Comparison of ENCODE assay signal across 26 mouse cellular contexts in the genomic region with DNA sequence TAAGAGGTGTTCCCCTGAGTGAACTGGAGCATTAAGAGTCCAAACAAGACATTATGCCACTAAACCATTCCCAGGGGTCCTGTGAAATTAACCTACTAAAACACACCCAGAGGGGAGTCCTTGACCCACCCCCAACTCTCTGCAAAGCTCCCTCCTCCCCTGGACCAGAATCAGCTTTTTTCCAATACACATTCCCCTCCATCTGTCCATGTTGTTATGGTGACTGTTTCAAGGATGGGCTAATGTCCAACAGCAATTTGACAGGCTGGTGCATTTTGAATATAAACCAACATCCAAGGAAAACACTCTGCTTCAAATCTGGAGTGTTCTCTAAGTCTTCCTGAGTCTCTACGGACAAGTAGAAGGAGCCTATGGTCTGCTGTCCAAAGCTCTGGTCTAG.
DNase-seq lines count a peak whose midpoint lies in the region; ATAC-seq and TF ChIP-seq lines count a peak whose summit lies in the region.
"Had no signal": no experiment of that assay in that cellular context is flagged by ENCODE, and none has a peak within 500 bp of the region (broad histone marks: within the 10 kb centered on the region; RNA-seq: fewer than 3 reads in every experiment).

No protein-coding gene starts in this region.

- no peaks in the 10 kb centered on the region for H3K9me3 ChIP-seq in forebrain, embryonic 13.5 days (replicated peaks)
- H3K9me3 ChIP-seq in forebrain, embryonic 10.5 days: no peaks in the 10 kb centered on the region
- H3K9me3 ChIP-seq in liver, embryonic 12.5 days (replicated peaks): no peaks in the 10 kb centered on the region
- H3K9me3 ChIP-seq: embryonic facial prominence, embryonic 12.5 days; heart, embryonic 13.5 days; hindbrain, embryonic 15.5 days; stomach, embryonic 15.5 days had no signal

- H3K4me3 ChIP-seq in forebrain, embryonic 13.5 days: no peak overlapping the region
- H3K4me3 ChIP-seq in forebrain, embryonic 10.5 days: no peak overlapping the region
- H3K4me3 ChIP-seq in layer of hippocampus, adult 2 months: no peak overlapping the region
- H3K4me3 ChIP-seq in liver, embryonic 12.5 days: no peak overlapping the region
- H3K4me3 ChIP-seq: embryonic facial prominence, embryonic 12.5 days; erythroblast, embryonic 14.5 days; heart, embryonic 13.5 days; hindbrain, embryonic 15.5 days; megakaryocyte, embryonic 14.5 days; stomach, embryonic 15.5 days had no signal

- H3K36me3 ChIP-seq in forebrain, embryonic 13.5 days (ENCODE audit: poor library complexity, severe bottlenecking): no peaks in the 10 kb centered on the region
- H3K36me3 ChIP-seq in forebrain, embryonic 10.5 days (replicated peaks): no peaks in the 10 kb centered on the region
- H3K36me3 ChIP-seq in liver, embryonic 12.5 days: no peaks in the 10 kb centered on the region
- H3K36me3 ChIP-seq: embryonic facial prominence, embryonic 12.5 days; G1E; heart, embryonic 13.5 days; hindbrain, embryonic 15.5 days; stomach, embryonic 15.5 days had no signal

- H3K4me1 ChIP-seq in forebrain, embryonic 13.5 days: peaks cover 13% of the 10 kb centered on the region; the same call in 1 of the 2 replicates
- no peaks in the 10 kb centered on the region; the same call in 1 of the 2 replicates for H3K4me1 ChIP-seq in forebrain, embryonic 10.5 days
- H3K4me1 ChIP-seq in liver, embryonic 12.5 days: no peaks in the 10 kb centered on the region
- H3K4me1 ChIP-seq: embryonic facial prominence, embryonic 12.5 days; megakaryocyte, embryonic 14.5 days; stomach, embryonic 15.5 days had no signal

- H3K4me2 ChIP-seq in forebrain, embryonic 13.5 days: no peak overlapping the region
- no peak overlapping the region for H3K4me2 ChIP-seq in liver, embryonic 12.5 days
- H3K4me2 ChIP-seq: embryonic facial prominence, embryonic 12.5 days; heart, embryonic 13.5 days; hindbrain, embryonic 15.5 days; stomach, embryonic 15.5 days had no signal

- peak; percentile 61; the same call in 1 of the 2 replicates for ATAC-seq in forebrain, embryonic 13.5 days
- ATAC-seq in liver, embryonic 12.5 days: no peak
- ATAC-seq: activated CD4-positive, CD25-positive, alpha-beta regulatory T cell, adult 4 months; intestine, postnatal 0 days; midbrain, embryonic 16.5 days had no signal

- 81% methylated on average over 1 of the region's 1 CpGs for WGBS in forebrain, embryonic 13.5 days
- WGBS in forebrain, embryonic 10.5 days: 86% methylated on average over 1 of the region's 1 CpGs
- 68% methylated on average over 1 of the region's 1 CpGs for WGBS in liver, embryonic 12.5 days (ENCODE audit: insufficient replicate concordance)

- no peak overlapping the region; the same call in none of the 2 replicates for H3K27ac ChIP-seq in forebrain, embryonic 13.5 days
- H3K27ac ChIP-seq in forebrain, embryonic 10.5 days: no peak overlapping the region
- H3K27ac ChIP-seq in layer of hippocampus, adult 2 months: peak overlapping the region; percentile 85
- no peak overlapping the region for H3K27ac ChIP-seq in liver, embryonic 12.5 days
- H3K27ac ChIP-seq: embryonic facial prominence, embryonic 12.5 days; heart, embryonic 13.5 days; hindbrain, embryonic 15.5 days; stomach, embryonic 15.5 days had no signal

- no peaks in the 10 kb centered on the region for H3K27me3 ChIP-seq in forebrain, embryonic 13.5 days
- no peaks in the 10 kb centered on the region for H3K27me3 ChIP-seq in forebrain, embryonic 10.5 days (ENCODE audit: poor library complexity, severe bottlenecking)
- H3K27me3 ChIP-seq in liver, embryonic 12.5 days (replicated peaks): no peaks in the 10 kb centered on the region
- H3K27me3 ChIP-seq: embryonic facial prominence, embryonic 12.5 days; heart, embryonic 13.5 days; hindbrain, embryonic 15.5 days; megakaryocyte, embryonic 14.5 days; stomach, embryonic 15.5 days had no signal

- TF ChIP-seq CTCF in layer of hippocampus, adult 2 months (conservative IDR thresholded peaks at IDR 0.05): no peak

- DNase-seq in forebrain, embryonic 10.5 days (ENCODE audit: extremely low spot score, low spot score): no peak
- peak; percentile 75 for DNase-seq in layer of hippocampus, adult 2 months (ENCODE audit: low spot score in 2 of 2)
- DNase-seq in layer of hippocampus, postnatal 25 days (ENCODE audit: extremely low spot score in 1 of 2, low spot score in 1 of 2): no peak
- peak; percentile 81 for DNase-seq in cerebellum, adult 9-10 months
- peak; percentile 59 for DNase-seq in layer of hippocampus, adult 9-10 months (ENCODE audit: low spot score)
- no peak for DNase-seq in testis, postnatal 14 days (ENCODE audit: low spot score)
- DNase-seq: adrenal gland, postnatal 14 days; gastrocnemius, postnatal 10 days; heart, adult 11 months; kidney, postnatal 10 days; liver; lung, adult 2 months; right cerebral cortex, postnatal 25 days; thymus, adult 2 months had no signal

- no peak overlapping the region for H3K9ac ChIP-seq in forebrain, embryonic 13.5 days
- no peak overlapping the region for H3K9ac ChIP-seq in liver, embryonic 12.5 days
- H3K9ac ChIP-seq: embryonic facial prominence, embryonic 12.5 days; heart, embryonic 13.5 days; hindbrain, embryonic 15.5 days; stomach, embryonic 15.5 days had no signal

Comparison
In these comparisons a context has a peak if more than half of its experiments do, and no peak if none do; other contexts are left out.
1. DNase-seq: peak in layer of hippocampus, adult 2 months (2 of 2), cerebellum, adult 9-10 months (single experiment) and layer of hippocampus, adult 9-10 months (single experiment); none in forebrain, embryonic 10.5 days (single experiment), layer of hippocampus, postnatal 25 days (0 of 2) and testis, postnatal 14 days (single experiment).